Mouse (Mus musculus): ENCODE data around the gene Elf2.

GRCm38 (mm10) chr3:51372883-51373282 lies 32.4 kb upstream of the Elf2 start:
- TF ChIP-seq CTCF (IDR thresholded peaks at IDR 0.05) (no peak), POLR2A (IDR thresholded peaks at IDR 0.05; ENCODE audit: insufficient read depth, low read depth, low read length) (no peak)

All from heart, adult 2 months (tissue).